Mouse (Mus musculus) stomach, embryonic 14.5 days (tissue): Measurements from ENCODE around the gene Fam189a2. TPM values are rescaled to one million over a fixed set of nuclear protein-coding genes. Genes with fewer than 3 reads are reported as not detected.

Source experiments
- ATAC-seq: fragments of 200-750 bp; cut with Nextera tagmentation; 2 replicates; pipeline ENCODE4 v1.8.0; 2017; ENCODE audit warnings: low read depth, moderate TSS enrichment; ENCODE audit not compliant: insufficient number of reproducible peaks, insufficient read depth, low FRiP score
- H3K27ac ChIP-seq: fragments of 300-500 bp; sonication (generic); 2 replicates; pipeline ENCODE4 v1.5.1; 2014; ENCODE audit warnings: mild to moderate bottlenecking, low read length, moderate library complexity, mixed read lengths
- H3K27me3 ChIP-seq: fragments of 300-500 bp; sonication (generic); 2 replicates; pipeline ENCODE4 v1.6.1; 2014; ENCODE audit warnings: low read length, control low read depth, mixed read lengths; ENCODE audit not compliant: control insufficient read depth, insufficient read depth
- H3K36me3 ChIP-seq: fragments of 300-500 bp; sonication (generic); 2 replicates; pipeline ENCODE4 v1.6.1; 2014; ENCODE audit warnings: mild to moderate bottlenecking, control low read depth, low read length, moderate library complexity, mixed read lengths; ENCODE audit not compliant: control insufficient read depth, insufficient read depth
- H3K4me1 ChIP-seq: fragments of 300-500 bp; sonication (generic); 2 replicates; pipeline ENCODE4 v1.6.1; 2014; ENCODE audit warnings: low read length, control low read depth, mixed read lengths; ENCODE audit not compliant: control insufficient read depth, insufficient read depth
- H3K4me2 ChIP-seq: fragments of 300-500 bp; sonication (generic); replicated peaks from 2 replicates; pipeline ENCODE4 v1.6.1; 2014; ENCODE audit warnings: low read depth, low read length, control low read depth
- H3K4me3 ChIP-seq: fragments of 300-500 bp; sonication (generic); 2 replicates; pipeline ENCODE4 v1.5.1; 2014; ENCODE audit warnings: low read depth, low read length, control low read depth
- H3K9ac ChIP-seq: fragments of 300-500 bp; sonication (generic); replicated peaks from 2 replicates; pipeline ENCODE4 v1.6.1; 2014; ENCODE audit warnings: low read depth, mild to moderate bottlenecking, control low read depth, low read length, moderate library complexity, mixed read lengths
- H3K9me3 ChIP-seq: fragments of 300-500 bp; sonication (generic); 2 replicates; pipeline ENCODE4 v1.6.1; 2016; ENCODE audit warnings: low read depth, low read length, control low read depth; ENCODE audit not compliant: control insufficient read depth
- WGBS: fragments of 180-500 bp; shearing (Covaris S2); extraction: QIAGEN DNeasy Blood & Tissue Kit; methylation state at CpG from one replicate; pipeline ENCODE4 v1.1.7; 2014; 5-methylcytosine and 5-hydroxymethylcytosine counted together
- polyA plus RNA-seq: library from polyadenylated mRNA; unstranded; fragments of >200 nt; fragmentation: Nextera tagmentation; extraction: Ambion mirVana; gene quantifications from 2 replicates; pipeline ENCODE4 v1.2.1, GENCODE M21; 2014

The Fam189a2 gene
- polyA plus RNA-seq, 1 experiment from 2014 or later = 0.62 TPM

GRCm38 (mm10) chr19:24039061-24039853 lies 8.4 kb upstream of the Fam189a2 start:
- Histone ChIP-seq H3K9me3 (no peaks in the 10 kb centered on the region), H3K4me3 (no peak overlapping the region), H3K36me3 (no peaks in the 10 kb centered on the region), H3K27ac (no peak overlapping the region), H3K4me1 (no peaks in the 10 kb centered on the region), H3K4me2 (no peak overlapping the region), H3K9ac (no peak overlapping the region), H3K27me3 (no peaks in the 10 kb centered on the region)
- ATAC-seq = no peak
- WGBS = 67% methylated on average over 14 of the region's 14 CpGs

GRCm38 (mm10) chr19:24034367-24034766 lies 3.5 kb upstream of the Fam189a2 start:
- Histone ChIP-seq H3K4me2 (no peak overlapping the region), H3K9me3 (no peaks in the 10 kb centered on the region), H3K27me3 (peaks cover 15% of the 10 kb centered on the region), H3K9ac (no peak overlapping the region), H3K27ac (no peak overlapping the region), H3K4me3 (no peak overlapping the region), H3K36me3 (no peaks in the 10 kb centered on the region), H3K4me1 (no peaks in the 10 kb centered on the region; the same call in 1 of the 2 replicates)
- 68% methylated on average over 3 of the region's 3 CpGs for WGBS
- ATAC-seq = no peak

- H3K4me2 ChIP-seq = no peak overlapping the region
- H3K9ac ChIP-seq = no peak overlapping the region
- no peaks in the 10 kb centered on the region for H3K9me3 ChIP-seq
- H3K4me3 ChIP-seq = no peak overlapping the region
- WGBS = 59% methylated on average over 5 of the region's 5 CpGs
- ATAC-seq = no peak
- H3K27me3 ChIP-seq = peaks cover 16% of the 10 kb centered on the region
- H3K36me3 ChIP-seq = no peaks in the 10 kb centered on the region
- no peak overlapping the region for H3K27ac ChIP-seq
- no peaks in the 10 kb centered on the region; the same call in 1 of the 2 replicates for H3K4me1 ChIP-seq
Observed at GRCm38 (mm10) chr19:24032654-24033236, 1.9 kb upstream of the Fam189a2 start.

- Histone ChIP-seq H3K27me3 (peaks cover 16% of the 10 kb centered on the region), H3K4me2 (peak overlapping the region; percentile 83), H3K9ac (peak overlapping the region; percentile 57; the same call in 1 of the 2 replicates), H3K36me3 (no peaks in the 10 kb centered on the region), H3K4me3 (peak overlapping the region; percentile 59), H3K9me3 (no peaks in the 10 kb centered on the region), H3K27ac (no peak overlapping the region), H3K4me1 (no peaks in the 10 kb centered on the region; the same call in 1 of the 2 replicates)
- ATAC-seq = peak; percentile 19; the same call in 1 of the 2 replicates
- WGBS = under 1% methylated on average over 30 of the region's 49 CpGs
Observed at GRCm38 (mm10) chr19:24030511-24030870, 328 bp downstream of the Fam189a2 start.

- 14% methylated on average over 20 of the region's 20 CpGs for WGBS
- peak overlapping the region; percentile 57; the same call in 1 of the 2 replicates for H3K9ac ChIP-seq
- H3K9me3 ChIP-seq = no peaks in the 10 kb centered on the region
- H3K36me3 ChIP-seq = no peaks in the 10 kb centered on the region
- ATAC-seq = 0 out of 2 replicates have a peak, but pooled peaks have one; percentile 20
- peak overlapping the region; percentile 59 for H3K4me3 ChIP-seq
- peaks cover 16% of the 10 kb centered on the region for H3K27me3 ChIP-seq
- H3K4me2 ChIP-seq = peak overlapping the region; percentile 83
- H3K27ac ChIP-seq = no peak overlapping the region
- no peaks in the 10 kb centered on the region; the same call in 1 of the 2 replicates for H3K4me1 ChIP-seq
Observed at GRCm38 (mm10) chr19:24029616-24030510, 956 bp downstream of the Fam189a2 start.

- 62% methylated on average over 5 of the region's 5 CpGs for WGBS
- H3K27ac ChIP-seq = no peak overlapping the region
- no peaks in the 10 kb centered on the region for H3K4me1 ChIP-seq
- H3K9ac ChIP-seq = no peak overlapping the region
- no peak overlapping the region for H3K4me3 ChIP-seq
- H3K9me3 ChIP-seq = no peaks in the 10 kb centered on the region
- no peak overlapping the region for H3K4me2 ChIP-seq
- ATAC-seq = no peak
- no peaks in the 10 kb centered on the region for H3K36me3 ChIP-seq
- peaks cover 5% of the 10 kb centered on the region for H3K27me3 ChIP-seq
Observed at GRCm38 (mm10) chr19:24025876-24026275, 4.9 kb downstream of the Fam189a2 start.

- H3K9ac ChIP-seq = no peak overlapping the region
- H3K4me2 ChIP-seq = no peak overlapping the region
- 77% methylated on average over 1 of the region's 1 CpGs for WGBS
- no peak for ATAC-seq
- no peak overlapping the region for H3K27ac ChIP-seq
- no peaks in the 10 kb centered on the region for H3K36me3 ChIP-seq
- peaks cover 3% of the 10 kb centered on the region for H3K27me3 ChIP-seq
- H3K4me1 ChIP-seq = no peaks in the 10 kb centered on the region
- no peak overlapping the region for H3K4me3 ChIP-seq
- H3K9me3 ChIP-seq = no peaks in the 10 kb centered on the region
Observed at GRCm38 (mm10) chr19:24024667-24025066, 6.2 kb downstream of the Fam189a2 start.

GRCm38 (mm10) chr19:24024131-24024530 lies 6.7 kb downstream of the Fam189a2 start:
- H3K9me3 ChIP-seq = no peaks in the 10 kb centered on the region
- no peak overlapping the region for H3K4me3 ChIP-seq
- no peaks in the 10 kb centered on the region for H3K27me3 ChIP-seq
- no peak for ATAC-seq
- H3K4me1 ChIP-seq = no peaks in the 10 kb centered on the region
- H3K27ac ChIP-seq = no peak overlapping the region
- H3K4me2 ChIP-seq = no peak overlapping the region
- 75% methylated on average over 9 of the region's 9 CpGs for WGBS
- H3K36me3 ChIP-seq = no peaks in the 10 kb centered on the region
- no peak overlapping the region for H3K9ac ChIP-seq
